Mouse (Mus musculus): ENCODE measurements around the gene Tmem120b. TPM values are rescaled to one million over a fixed set of nuclear protein-coding genes. Genes with fewer than 3 reads are reported as not detected.

The Tmem120b gene
- total and polyA plus RNA-seq, 2 experiments from 2014 or later, result 8.7 to 11.1 TPM

DNA sequence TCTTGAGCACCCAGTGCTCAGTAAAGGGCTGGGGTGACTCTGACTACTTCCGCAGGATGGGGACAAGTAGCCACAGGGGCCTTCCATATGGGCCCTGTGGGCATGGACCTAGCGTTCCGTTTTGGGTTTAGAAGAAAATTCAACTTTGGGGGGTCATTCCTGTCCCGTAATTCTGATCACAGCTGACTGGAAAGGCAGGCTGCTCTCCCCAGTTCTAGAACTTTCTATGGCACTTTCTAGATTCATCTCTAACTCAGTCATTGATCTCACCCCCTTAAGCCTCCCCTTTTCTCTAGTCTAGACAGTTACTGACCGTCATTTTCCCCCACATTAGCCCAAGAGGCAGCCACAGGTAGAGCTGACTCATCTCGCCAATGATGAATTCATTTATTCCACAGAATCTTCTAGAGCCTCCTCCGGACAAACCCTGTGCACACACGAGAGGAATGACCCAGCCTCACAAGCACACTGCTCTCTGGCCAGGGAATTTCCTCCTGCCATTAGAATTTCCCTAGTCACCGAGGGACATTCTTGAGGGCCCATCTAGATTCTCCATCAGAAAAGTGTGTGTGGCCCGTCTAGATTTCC lies 61.0 kb downstream of the Tmem120b start:
- Histone ChIP-seq H3K36me3 (replicated peaks; ENCODE audit: control insufficient read depth, insufficient read depth, low read length) (no peaks in the 10 kb centered on the region), H3K4me1 (ENCODE audit: control insufficient read depth, insufficient read depth) (peaks cover 13% of the 10 kb centered on the region), H3K4me3 (ENCODE audit: low read depth, low read length) (no peak overlapping the region), H3K27me3 (ENCODE audit: control insufficient read depth, insufficient read depth, low read length) (no peaks in the 10 kb centered on the region), H3K27ac (ENCODE audit: low read depth) (no peak overlapping the region), H3K4me2 (ENCODE audit: low read depth, low read length) (0 out of 2 replicates have a peak overlapping the region, but pooled peaks have one; percentile 39), H3K9ac (replicated peaks; ENCODE audit: low read depth, low read length) (no peak overlapping the region), H3K9me3 (replicated peaks; ENCODE audit: control insufficient read depth, low read length) (no peaks in the 10 kb centered on the region)
- no peak for TF ChIP-seq CTCF (IDR thresholded peaks at IDR 0.05; ENCODE audit: low read depth)
- TF ChIP-seq EP300 (IDR thresholded peaks at IDR 0.05; ENCODE audit: low read depth), result no peak
- ATAC-seq (ENCODE audit: insufficient read depth, low read depth), result no peak
- 76% methylated on average over 10 of the region's 10 CpGs for WGBS
- DNase-seq (ENCODE audit: low spot score), result no peak

DNA sequence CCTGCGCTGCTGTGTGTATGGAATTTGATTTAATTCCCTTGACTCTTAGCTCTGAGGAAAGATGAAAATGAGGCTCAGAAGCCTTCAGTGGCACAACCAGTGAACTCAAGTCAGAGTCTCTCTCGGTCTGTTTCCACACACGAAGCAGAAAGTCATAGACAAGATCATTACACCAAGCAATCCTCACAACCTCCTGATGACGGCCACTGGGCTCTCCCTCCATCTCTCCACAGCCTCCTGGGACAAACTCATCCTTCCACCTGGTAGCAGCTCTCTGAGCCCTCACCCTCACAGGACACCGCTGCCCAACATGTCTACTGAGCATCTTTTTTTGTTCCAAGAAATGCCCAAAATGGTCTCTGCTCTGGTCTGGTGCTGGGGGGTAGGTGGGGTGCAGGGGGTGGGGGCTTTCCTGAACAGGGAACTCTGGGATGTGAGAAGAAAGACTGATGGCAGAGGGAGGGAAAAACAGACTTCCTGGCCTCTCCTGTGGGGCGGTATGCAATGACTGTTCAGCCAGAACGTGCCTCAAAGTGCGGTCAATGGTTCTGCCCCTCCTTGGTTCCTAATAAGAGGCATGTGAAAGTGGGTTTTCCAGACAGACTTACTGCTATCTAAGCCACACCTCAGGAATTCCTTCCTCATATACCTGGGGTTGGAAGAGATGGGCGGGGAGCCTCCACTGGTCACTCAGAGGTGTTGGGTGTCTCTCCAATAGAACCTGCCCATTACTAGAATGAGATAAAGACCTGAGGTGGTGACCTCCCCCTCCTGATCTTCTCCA lies 62.0 kb downstream of the Tmem120b start:
- TF ChIP-seq EP300 (IDR thresholded peaks at IDR 0.05; ENCODE audit: low read depth) (no peak), CTCF (IDR thresholded peaks at IDR 0.05; ENCODE audit: low read depth) (no peak)
- Histone ChIP-seq H3K4me3 (ENCODE audit: low read depth, low read length) (no peak overlapping the region), H3K4me2 (ENCODE audit: low read depth, low read length) (no peak overlapping the region), H3K36me3 (replicated peaks; ENCODE audit: control insufficient read depth, insufficient read depth, low read length) (no peaks in the 10 kb centered on the region), H3K4me1 (ENCODE audit: control insufficient read depth, insufficient read depth) (peaks cover 23% of the 10 kb centered on the region), H3K27ac (ENCODE audit: low read depth) (no peak overlapping the region), H3K9me3 (replicated peaks; ENCODE audit: control insufficient read depth, low read length) (no peaks in the 10 kb centered on the region), H3K27me3 (ENCODE audit: control insufficient read depth, insufficient read depth, low read length) (no peaks in the 10 kb centered on the region), H3K9ac (replicated peaks; ENCODE audit: low read depth, low read length) (no peak overlapping the region)
- ATAC-seq (ENCODE audit: insufficient read depth, low read depth) (no peak), DNase-seq (ENCODE audit: low spot score) (no peak)
- 88% methylated on average over 9 of the region's 9 CpGs for WGBS

DNA sequence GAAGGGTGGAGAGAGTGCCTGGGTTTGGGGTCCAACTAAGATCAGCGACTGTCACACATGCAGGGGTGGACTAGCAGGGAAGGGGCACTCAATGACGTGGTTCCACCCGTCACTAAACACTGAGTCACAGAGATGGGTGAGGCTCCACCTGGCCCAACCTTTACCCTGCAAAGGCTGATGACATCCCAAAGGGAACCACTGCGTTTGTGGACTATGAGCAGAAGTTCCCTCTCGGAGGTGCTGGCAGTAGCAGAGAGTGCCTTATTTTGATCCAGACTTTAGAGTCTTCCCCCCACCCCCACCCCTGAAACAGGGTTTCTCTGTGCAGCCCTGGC lies 62.6 kb downstream of the Tmem120b start:
- no peak overlapping the region for H3K4me3 ChIP-seq (ENCODE audit: low read depth, low read length)
- no peaks in the 10 kb centered on the region for H3K9me3 ChIP-seq (replicated peaks; ENCODE audit: control insufficient read depth, low read length)
- WGBS, result 88% methylated on average over 5 of the region's 5 CpGs
- TF ChIP-seq CTCF (IDR thresholded peaks at IDR 0.05; ENCODE audit: low read depth), result no peak
- no peak for TF ChIP-seq EP300 (IDR thresholded peaks at IDR 0.05; ENCODE audit: low read depth)
- DNase-seq (ENCODE audit: low spot score) (no peak), ATAC-seq (ENCODE audit: insufficient read depth, low read depth) (no peak)
- no peaks in the 10 kb centered on the region for H3K27me3 ChIP-seq (ENCODE audit: control insufficient read depth, insufficient read depth, low read length)
- no peak overlapping the region for H3K27ac ChIP-seq (ENCODE audit: low read depth)
- no peak overlapping the region for H3K9ac ChIP-seq (replicated peaks; ENCODE audit: low read depth, low read length)
- H3K4me1 ChIP-seq (ENCODE audit: control insufficient read depth, insufficient read depth), result peaks cover 25% of the 10 kb centered on the region
- no peak overlapping the region for H3K4me2 ChIP-seq (ENCODE audit: low read depth, low read length)
- no peaks in the 10 kb centered on the region for H3K36me3 ChIP-seq (replicated peaks; ENCODE audit: control insufficient read depth, insufficient read depth, low read length)

DNA sequence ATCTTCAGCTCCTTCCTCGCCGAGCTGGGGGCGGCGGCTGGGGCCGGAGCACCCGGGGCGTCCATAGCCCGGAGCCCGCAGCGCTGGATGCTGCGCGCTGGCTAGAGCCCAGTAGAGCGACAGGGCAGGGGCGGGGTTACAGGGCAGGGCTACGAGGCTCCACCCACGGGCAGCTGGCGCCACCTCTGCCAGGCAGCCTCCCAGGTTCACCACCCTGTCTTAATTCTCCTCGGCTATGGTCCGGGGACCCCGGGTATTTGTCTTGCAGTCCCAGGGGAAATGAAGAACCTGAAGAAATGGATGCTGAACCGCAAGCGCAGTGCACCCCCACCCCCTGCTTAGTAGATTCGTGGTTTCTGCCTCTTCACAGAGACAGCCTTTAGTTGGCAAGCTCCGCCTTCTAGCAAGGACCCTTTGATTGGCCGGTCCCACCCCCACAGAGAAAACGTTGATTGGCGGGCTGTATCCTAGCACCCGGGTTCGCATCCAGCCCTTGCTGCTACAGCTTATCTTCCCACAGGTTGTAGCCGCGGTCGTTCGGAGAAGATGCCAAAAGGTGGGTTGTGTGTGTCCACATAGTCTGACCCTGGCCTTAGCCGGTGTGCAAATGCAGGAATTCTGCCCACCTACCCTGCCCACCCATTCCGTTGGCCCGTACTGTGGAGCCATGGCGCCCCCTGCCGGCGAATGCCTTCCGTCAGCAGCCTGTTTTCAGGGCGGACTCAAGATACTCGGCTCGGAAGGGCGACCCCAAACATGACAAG lies 64.3 kb downstream of the Tmem120b start, which contains the start of gene Rhof:
Gene Rhof (minus strand): TSS at position 385 of the 764 bp plus-strand sequence.
- WGBS, result 2% methylated on average over 44 of the region's 44 CpGs
- no peak for TF ChIP-seq EP300 (IDR thresholded peaks at IDR 0.05; ENCODE audit: low read depth)
- TF ChIP-seq CTCF (IDR thresholded peaks at IDR 0.05; ENCODE audit: low read depth), result peak; percentile 89
- Histone ChIP-seq H3K36me3 (replicated peaks; ENCODE audit: control insufficient read depth, insufficient read depth, low read length) (no peaks in the 10 kb centered on the region), H3K9me3 (replicated peaks; ENCODE audit: control insufficient read depth, low read length) (no peaks in the 10 kb centered on the region), H3K4me3 (ENCODE audit: low read depth, low read length) (peak within 1 kb of the TSS; percentile 35), H3K9ac (replicated peaks; ENCODE audit: low read depth, low read length) (no peak within 1 kb of the TSS; the same call in 1 of the 2 replicates), H3K4me1 (ENCODE audit: control insufficient read depth, insufficient read depth) (peaks cover 39% of the 10 kb centered on the region), H3K27ac (ENCODE audit: low read depth) (peak within 1 kb of the TSS; percentile 100), H3K4me2 (ENCODE audit: low read depth, low read length) (peak within 1 kb of the TSS; percentile 98), H3K27me3 (ENCODE audit: control insufficient read depth, insufficient read depth, low read length) (no peaks in the 10 kb centered on the region)
- ATAC-seq (ENCODE audit: insufficient read depth, low read depth), result no peak
- peak; percentile 53 for DNase-seq (ENCODE audit: low spot score)

DNA sequence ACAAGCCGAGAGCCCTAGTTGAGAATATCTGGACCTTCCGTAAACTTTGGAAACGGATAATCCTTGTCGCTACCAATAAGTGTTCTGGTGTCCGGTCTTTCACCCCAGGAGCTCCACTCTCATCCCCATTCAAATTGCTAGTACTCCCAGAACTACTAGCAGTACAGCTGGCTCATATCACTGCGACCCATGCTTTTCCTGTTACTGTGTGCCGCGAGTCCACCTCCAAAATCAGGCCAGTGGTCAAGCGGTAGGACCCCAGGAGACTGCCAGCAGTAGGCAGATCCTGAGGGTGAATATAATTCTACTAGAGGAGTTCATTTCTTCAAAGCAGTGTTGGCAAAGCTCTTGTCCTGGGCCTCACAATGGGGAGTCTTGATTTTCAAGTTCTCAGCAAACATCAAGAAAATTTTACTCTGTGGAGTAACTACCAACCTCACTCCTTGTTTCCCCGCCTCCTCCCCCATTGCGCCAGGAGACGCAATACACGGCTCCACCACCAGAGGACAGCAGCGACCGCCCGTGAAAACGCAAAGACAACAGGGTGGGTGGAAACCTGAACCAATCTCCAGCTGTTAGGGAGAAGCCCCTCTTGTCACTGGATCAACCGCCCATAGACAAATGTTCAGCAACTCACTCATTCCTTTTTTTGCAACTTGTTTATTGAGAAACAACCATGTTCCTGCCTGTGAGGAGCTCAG lies 65.0 kb downstream of the Tmem120b start:
- H3K27ac ChIP-seq (ENCODE audit: low read depth), result peak overlapping the region; percentile 100
- H3K9ac ChIP-seq (replicated peaks; ENCODE audit: low read depth, low read length), result no peak overlapping the region
- H3K4me3 ChIP-seq (ENCODE audit: low read depth, low read length), result no peak overlapping the region
- ATAC-seq (ENCODE audit: insufficient read depth, low read depth), result no peak
- 15% methylated on average over 18 of the region's 18 CpGs for WGBS
- no peaks in the 10 kb centered on the region for H3K36me3 ChIP-seq (replicated peaks; ENCODE audit: control insufficient read depth, insufficient read depth, low read length)
- no peaks in the 10 kb centered on the region for H3K27me3 ChIP-seq (ENCODE audit: control insufficient read depth, insufficient read depth, low read length)
- DNase-seq (ENCODE audit: low spot score), result peak; percentile 79
- TF ChIP-seq EP300 (IDR thresholded peaks at IDR 0.05; ENCODE audit: low read depth) (no peak), CTCF (IDR thresholded peaks at IDR 0.05; ENCODE audit: low read depth) (peak; percentile 99)
- H3K9me3 ChIP-seq (replicated peaks; ENCODE audit: control insufficient read depth, low read length), result no peaks in the 10 kb centered on the region
- H3K4me2 ChIP-seq (ENCODE audit: low read depth, low read length), result peak overlapping the region; percentile 98
- H3K4me1 ChIP-seq (ENCODE audit: control insufficient read depth, insufficient read depth), result peaks cover 44% of the 10 kb centered on the region
